Mouse (Mus musculus) activated CD4-positive, CD25-positive, alpha-beta regulatory T cell, adult 4 months (primary cell): ENCODE measurements at regions not wholly inside any gene's neighbourhood (a gene's known extent, or its start where the extent isn't known, plus 50 kb on each side); places are given as distances from the start of the nearest gene placed in this dataset.

Experiments
- ATAC-seq: one replicate; pipeline ENCODE4 v1.8.0; 2017

DNA sequence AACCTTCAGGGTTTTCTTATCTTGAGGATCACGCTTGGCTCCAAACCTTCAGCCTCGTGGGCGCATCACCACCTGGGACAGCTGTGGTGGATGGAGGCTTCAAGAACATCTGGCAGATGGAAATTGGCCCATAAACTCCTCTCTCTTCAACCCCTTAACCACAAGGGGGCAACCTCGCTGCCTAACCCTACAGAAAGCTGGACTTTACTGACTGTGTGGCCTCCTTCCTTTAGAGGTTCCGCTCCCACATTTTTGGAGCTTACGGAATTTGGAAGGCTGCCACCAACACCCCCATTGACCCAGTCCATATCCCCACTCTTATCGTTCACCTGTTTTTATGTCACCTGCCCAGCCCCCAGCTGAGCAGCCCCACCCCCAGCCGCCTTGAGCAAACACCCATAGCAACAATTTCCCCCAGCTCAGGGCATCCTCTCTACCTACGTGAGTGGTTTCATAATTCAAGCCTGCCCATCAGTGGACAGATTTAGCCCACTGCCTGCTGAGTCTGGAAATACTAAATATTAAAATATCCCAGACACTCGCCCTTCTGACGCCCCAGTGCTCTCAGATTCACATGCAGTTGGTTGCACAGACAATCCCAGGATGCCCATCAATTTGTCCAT, 167.0 kb upstream of the Slc22a22 start:
- ATAC-seq = no peak

DNA sequence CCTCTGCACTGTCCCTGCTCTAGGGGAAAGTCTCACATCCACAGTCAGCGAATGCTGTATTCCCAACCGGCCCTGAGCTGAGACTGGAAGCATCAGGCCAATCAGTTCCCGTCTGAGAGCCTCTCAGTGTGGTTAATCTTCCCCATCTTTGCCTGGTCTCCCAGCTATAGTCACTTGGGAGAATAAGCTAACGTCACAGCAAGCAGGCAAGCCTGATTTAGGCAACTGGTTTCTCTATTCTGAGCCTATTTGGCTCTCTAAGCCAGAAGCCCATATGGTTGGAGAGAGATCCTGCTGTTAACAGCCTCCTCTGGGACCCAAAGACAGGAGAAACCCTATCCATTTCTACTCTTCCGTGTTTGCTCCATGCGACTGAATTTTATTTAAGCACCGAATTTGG, 161.7 kb upstream of the Slc22a22 start:
- no peak for ATAC-seq

DNA sequence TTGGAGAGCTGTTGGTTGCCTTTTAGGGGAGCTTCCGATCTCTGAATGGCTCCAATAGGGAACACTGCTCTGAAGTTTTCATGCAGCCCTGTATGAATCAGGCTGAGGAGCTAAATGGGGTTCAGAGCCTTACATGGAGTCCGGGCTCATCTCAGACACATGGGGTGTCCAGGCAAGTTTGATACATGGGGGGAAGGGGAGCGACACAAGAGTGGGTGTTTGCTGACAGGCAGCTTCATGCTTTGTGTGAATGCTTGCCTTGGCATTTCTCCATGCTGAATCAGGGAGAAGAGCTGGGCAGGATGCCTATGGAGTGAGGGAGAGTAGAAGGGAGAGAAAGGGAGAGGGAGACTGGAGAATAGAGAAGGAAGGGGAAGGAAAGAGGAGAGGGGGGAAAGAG, 155.6 kb upstream of the Slc22a22 start:
- ATAC-seq = no peak

DNA sequence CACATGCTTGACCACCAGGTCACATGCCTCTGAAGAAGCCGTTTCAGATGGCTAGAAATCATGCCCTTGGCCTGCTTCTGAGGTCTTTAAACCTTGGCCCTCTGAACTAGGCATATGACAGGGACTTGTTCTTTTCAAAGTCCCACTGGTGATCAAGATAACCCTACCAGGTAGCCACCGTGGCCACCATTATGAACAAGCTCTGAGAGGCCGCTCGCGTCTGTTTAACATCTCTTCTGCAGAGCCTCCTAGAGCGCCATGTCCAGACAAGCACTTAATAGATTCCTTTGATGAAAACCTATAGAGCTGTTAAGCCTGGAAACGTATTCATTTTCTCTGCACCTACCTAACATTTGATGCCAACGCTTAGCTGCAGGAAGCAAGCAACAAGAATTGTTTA, 155.1 kb upstream of the Slc22a22 start:
- no peak for ATAC-seq

DNA sequence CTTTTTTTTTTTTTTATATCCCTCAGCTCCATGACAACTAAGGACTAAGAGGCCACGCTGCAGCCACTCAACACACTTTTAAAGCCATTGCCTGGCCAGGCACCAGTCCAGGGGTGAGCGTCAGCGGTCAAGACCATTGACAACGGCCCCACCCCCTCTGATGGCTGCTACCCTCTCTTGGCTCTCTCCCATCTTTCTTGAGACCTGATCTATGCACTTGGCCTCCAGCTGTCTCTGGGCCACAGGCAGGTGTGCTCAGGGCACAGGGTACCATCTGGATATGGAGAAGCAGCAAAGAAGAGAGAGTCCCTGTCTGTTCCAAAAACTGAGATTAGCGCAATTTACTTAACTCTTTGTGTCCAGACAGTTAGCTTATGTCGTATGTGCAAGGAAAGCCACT, 141.0 kb upstream of the Slc22a22 start:
- ATAC-seq = no peak

DNA sequence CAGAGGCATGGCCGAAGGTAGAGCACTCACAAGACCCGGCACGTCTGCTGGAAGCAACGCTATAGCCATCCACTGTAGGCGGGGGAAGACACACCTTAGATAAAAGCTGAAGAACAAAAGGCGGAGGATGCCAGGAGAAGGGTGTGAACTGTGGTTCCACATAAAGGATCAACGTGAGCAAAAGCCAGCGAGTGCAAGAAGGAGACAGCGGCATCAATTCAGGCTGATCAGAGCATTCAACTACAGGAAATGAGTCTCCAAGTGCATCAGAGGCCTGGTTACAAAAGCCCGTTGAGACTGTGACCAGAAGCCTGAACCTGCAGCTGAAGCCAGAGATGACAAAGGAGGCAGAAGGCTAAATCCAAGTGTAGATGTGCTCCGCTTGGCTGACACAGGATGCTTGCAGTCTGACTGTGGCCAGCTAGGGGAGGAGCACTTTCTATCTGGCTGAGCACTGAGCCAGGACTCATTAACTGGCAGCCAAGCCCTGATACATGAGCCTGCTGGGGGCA, 139.5 kb upstream of the Slc22a22 start:
- ATAC-seq = no peak

DNA sequence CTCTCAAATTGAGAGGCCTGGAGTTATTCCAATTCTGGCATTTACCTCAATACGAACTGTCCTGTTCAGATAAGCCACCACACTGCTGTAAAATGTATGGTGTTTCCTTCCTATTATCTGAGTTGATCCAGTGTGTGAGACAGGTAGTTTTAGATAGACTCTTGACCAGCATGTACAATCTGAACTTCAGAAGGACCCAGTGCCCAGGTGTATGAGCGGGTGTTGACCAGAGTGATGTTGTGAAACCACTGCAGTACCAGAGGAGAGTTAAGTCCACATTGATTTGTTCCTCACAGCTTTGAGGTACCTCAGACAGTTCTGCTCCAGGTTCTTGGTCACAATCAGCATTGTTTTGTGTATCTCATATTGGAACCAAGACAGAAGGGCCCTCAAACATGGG, 132.6 kb upstream of the Slc22a22 start:
- no peak for ATAC-seq

DNA sequence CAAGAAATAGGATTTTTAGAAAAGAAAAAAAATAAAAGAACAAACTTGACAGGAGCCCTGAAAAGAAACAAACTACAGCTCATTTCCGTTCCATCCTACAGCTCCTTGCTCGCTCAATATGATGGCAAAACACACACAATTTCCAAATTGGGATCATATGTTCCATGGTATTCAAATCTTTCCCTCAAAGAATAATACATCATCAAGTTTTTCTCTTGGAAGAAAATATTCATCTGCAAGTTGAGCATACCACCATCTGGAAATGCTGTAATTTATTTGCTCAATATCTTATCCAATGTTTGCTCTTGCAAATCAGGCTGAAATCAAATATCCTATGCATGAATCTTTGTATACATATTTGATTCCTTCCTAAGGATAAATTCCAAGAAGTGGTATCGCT, 131.1 kb upstream of the Slc22a22 start:
- no peak for ATAC-seq

DNA sequence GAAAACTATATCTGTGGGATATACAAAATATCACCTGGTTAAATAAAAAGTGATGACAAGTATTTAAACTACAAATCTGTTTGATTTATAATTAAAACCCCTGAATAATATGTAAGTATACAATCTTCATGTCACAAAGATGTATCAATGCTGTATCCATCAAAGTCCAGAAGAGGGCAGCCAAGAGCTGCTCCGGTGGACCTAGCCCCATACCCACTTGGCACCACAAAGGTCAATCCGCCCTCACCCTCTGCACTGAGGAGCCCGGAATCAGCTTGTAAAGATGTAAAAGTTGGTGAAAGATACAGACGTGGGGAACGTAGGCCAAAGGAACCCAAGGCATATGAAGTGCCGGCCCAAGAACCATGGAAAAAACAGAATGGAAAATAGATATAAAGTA, 123.1 kb upstream of the Slc22a22 start:
- ATAC-seq = peak; percentile 71

DNA sequence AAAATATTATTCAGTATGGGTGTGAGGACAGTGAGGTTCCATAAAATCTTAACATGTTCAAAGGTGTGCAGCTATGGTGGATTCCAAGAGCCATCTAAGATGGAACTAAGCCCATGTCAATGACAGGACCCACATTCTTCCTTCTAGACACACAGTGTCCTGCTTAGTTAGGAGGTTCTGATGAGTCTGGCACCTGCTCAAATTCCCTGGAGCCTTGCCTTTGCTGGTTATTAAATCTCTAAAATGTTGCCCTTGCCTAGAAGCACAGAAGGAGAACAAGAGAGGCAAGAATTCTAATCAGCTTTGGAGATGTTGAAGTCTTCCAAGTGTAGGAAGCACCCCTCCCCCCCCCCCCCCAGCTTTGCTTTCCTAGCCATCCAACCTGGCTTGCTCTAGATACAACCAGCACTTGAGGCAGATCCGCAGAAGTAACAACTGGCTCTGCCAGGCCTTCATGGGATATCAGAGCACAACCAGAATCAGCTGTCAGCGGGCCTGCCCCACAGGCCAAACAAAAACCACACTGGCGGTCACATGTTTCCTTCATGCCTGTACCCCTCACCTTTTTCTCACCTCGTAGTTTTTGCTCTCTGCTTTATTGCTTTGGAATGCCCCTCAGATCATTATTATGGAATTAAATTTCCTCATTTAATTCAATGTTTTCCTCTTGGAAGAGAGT, 116.0 kb upstream of the Slc22a22 start:
- no peak for ATAC-seq

DNA sequence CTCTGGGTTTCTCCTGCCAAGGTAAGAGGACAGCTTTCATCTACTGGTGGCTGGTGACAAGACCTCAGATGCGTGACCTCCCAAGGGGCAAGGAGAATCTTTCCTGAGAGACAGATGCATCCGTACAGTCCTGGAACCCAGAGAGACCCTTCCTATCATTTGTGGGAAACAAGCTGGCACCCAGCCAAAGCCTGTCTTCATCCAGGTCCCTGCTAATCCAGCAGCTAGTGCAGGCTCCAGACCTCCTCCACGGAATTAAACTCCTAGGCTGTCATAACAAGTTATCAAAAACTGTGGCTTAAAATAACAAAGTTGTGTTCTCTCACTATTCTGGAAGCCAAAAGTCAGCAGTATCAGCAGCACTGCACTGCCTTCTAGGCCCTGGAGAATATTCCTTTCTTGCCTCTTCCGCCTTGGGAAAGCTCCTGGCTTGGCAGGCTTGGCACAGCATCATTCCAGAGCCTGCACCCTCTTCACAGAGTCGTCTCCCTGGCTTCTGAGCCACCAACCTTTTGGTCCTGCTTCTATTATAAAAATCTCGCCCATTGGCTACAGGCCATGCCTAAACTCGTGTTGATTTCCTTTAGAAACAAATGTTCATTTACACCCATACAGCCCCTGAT, 113.3 kb upstream of the Slc22a22 start:
- no peak for ATAC-seq

DNA sequence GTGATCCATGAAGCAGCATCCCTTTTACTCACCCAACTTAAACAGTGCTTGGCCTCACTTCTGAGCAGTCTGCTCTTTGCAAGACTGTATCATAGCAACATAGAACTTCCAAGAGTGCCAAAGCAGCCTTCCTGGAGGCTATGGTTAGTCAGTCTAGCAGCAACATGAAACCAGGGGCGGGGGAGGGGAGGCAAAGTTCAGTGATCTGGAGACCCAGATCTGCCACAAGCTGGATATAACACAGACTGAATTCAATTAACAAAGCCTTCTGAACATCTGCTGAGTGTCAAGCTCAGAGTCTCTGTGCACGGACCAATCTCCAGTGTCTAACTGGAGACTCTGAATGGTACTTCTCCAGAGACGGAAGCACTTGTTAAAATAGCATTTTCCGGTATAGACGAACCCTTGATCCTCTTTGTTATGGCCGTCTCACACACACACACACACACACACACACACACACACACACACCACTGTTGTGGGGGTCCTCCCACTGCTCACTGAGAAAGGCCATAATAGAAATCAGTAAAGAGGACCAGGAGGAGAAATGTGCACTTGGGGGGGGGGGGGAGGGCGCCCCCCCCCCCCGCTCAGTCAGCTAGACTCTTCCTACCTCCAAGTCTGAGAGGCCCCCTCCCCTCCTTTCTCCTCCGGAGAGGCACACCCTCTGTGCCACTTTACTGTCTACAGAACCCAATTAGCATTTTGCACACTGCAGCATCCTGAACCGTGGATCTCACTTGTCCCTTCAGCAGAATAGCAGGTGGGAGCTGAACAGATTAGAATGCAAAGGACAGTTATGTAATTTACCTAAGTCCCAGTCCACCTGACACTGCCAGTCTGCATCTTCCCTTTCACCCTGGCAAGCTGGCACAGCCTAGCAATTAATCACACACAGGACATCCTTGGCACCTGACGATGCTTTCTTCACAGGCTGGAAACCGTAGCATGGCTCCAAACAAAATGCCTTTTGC, 112.3 kb upstream of the Slc22a22 start:
- ATAC-seq = no peak

DNA sequence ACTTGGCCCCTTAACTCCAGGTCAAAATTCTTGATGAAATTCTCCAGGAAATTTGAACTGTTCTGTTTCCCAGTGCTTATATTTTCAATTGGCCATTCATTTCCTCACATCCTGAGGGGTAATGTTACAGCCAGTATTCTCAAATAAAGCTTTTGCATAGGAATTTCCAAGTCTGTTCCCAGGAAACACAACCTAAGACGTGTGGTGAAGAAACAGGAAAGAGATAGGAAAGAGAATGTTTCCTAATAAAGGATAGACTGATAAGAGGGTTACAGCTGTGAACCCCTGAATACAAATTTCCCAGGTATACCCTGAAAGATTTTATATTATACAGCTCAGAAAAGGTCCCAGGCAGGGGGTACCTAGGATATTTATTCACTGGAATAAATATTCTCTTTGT, 108.0 kb upstream of the Slc22a22 start:
- ATAC-seq = no peak

DNA sequence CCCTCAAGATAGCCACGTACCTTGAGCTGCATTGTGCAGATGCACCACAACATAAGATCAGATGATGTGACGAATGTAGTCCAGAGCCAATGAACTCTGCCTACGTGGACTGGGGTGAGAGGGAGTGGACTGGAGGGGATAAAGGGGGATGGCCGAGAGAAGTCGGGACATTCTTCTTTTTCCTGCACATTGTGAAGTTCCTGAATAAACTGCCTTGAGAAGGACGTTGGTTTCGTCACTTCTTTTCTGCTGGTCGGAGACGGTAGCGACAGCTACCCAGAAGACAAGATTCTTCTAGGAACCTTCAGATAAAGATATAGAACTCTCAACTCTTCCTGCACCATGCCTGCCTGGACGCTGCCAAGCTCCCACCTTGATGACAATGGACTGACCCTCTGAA, 107.1 kb upstream of the Slc22a22 start:
- no peak for ATAC-seq

DNA sequence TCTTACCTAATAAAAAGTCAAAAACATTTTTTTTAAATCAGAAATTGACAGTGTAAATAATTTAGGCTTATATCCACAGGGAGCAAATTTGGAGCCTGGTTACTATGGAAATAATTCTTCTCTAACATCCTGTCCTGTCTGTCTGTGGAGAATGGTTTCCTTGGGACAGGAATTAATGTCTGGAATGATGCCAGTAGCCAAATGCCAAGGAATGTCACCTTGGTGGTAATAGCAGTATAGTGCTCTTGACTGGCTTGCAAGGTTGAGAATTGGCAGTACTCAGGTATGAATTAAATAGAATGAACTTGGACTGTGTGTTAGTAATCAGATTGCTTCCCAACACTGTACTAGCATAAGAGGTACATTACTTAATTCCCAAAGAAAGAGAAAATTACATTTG, 103.8 kb upstream of the Slc22a22 start:
- ATAC-seq = no peak

DNA sequence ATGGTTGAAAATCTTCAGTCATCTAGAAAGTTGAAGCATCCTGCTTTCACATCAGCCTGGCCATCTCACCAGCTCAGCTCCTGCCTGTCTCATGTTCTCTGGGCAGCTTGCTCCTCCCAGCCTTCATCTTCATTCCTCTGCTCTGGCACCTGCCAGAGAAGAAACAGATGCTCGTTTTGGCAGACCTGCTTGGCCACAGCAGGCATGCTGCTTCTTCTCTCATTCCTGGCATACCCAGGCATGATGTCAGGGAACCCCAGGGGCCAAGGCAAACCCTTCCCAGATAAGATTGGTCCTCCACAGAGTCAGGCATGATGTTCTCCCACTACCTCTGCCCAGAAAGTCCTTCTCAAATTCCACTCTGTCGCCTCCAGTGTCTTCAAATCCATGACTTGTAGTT, 101.4 kb upstream of the Slc22a22 start:
- no peak for ATAC-seq

DNA sequence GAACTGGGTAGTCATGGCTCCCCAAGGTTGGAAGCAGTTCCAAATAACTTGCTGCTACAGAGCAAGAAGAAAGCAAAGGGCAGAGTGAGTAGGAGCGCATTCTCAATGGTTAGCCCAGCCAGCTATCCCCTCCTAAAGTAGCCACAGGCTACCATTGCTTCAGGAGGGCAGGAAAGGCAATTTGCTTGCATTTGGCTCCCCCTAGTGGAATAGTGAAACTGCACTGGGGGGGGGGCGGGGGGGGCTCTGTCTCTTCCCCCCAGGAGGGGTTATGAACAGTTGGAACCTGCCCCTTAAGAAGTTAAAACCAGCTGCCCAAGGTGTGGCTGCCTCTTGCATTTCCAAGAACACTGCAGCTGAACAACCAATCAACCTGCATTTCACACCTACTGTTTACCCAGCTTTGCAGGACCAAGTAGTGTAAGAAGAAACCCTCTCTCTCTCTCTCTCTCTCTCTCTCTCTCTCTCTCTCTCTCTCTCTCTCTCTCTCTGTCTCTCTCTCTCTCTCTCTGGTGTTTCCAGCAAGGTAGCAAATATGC, 96.7 kb upstream of the Slc22a22 start:
- ATAC-seq = no peak

DNA sequence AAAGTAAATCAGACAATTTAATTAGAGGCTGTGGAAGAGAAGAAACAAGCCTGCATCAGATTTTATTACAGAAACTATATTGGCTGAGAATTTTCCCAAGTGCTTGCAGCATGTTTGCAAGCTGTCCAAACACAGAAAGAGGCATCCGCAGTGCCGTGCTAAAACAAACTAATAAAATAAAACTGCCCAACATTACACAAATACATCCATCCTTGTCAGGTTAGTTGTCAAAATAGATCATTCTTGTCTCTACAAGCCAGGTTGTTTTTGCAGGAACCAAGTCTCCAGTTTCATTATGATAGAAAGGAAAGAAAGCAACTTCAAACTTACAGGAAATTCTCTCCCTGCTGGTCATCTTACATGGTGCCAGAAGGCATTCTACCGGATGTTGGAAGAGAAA, 95.0 kb upstream of the Slc22a22 start:
- no peak for ATAC-seq

DNA sequence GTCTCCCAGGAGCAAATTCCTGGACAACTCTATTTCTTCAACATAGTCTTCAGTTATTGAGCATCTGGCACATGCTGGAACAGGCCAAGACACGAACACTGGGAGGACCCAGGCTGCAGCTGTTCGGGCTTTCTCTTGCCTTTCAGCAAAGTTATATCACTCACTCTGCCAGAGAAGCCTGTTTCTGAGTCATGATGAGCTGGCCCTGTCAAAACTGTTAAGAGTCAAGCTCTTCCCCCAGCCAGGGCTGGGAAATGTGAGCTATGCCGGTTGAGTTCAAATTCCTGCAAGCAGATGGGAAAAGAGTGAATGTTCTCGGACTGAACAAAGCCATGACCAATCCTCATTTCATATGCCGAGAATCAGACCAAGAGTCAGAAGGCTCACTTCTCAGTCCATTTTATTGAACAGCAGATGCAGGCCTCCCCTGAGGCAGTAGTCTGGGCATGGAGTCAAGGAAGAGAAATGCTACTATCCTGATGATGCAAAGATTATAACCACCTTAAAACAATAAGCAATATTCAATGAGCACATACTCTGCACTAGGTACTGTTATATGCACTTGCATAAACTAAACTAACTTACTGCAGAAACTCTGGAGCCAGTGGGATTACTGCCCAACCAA, 90.7 kb upstream of the Slc22a22 start:
- no peak for ATAC-seq

DNA sequence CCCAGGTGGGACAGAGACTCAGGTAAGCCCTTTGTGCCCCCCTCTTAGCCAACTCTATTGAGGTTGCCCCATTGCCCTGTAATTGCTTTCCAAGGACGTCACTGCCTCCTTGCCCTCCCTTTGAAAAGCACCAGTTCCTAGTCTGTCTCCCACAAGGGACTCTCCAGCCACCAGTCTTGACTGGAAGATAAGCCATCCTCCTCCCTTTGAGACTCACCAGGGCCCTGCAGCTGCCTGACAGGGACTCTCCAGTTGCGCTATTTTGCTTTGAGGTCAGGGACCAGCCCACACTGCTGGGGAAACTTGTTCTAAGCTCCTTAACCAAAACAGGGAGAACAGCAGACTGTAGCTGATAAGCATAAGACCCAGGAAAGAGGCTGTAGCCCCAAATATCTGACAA, 69.7 kb upstream of the Slc22a22 start:
- ATAC-seq = no peak

DNA sequence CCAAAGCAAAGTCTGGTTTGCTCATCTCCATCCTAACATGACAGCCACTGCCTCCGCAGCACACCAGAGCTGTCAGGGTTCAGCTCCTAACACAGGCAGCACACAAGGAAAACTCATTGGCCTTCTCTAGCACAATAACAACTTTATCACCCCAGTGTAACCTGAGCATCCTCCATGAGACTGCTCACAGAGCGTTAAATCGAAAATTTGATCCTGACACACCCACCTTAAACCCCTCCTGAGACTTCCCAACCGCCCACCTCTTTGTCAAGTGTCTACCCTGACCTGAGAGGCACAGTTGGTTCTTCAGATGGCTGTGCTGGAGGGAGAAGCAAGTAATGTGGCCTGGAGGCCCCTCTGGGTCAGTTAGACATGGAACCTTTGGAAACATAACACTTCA, 67.7 kb upstream of the Slc22a22 start:
- ATAC-seq = no peak

DNA sequence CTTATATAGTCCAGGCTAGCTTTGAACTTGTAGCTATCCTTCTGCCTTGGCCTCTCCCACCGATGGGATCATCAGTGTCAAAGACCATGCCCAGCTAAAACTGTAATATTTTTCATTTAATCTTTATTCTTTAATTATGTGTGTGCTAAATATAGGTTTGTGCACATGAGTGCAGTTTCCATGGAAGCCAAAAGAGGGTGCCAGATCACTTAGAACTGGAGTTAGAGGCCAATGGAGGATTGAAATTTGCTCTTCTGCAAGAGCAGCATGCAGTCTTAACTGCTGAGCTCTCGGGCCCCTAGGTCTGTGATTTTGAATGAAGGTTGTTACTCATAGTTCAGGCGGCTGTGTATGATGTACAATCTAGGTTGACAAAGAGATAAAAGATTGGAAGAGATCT, 66.6 kb upstream of the Slc22a22 start:
- no peak for ATAC-seq
